Mouse (Mus musculus) liver, adult 2 months (tissue): ENCODE measurements at regions not wholly inside any gene's neighbourhood (a gene's known extent, or its start where the extent isn't known, plus 50 kb on each side); places are given as distances from the start of the nearest gene placed in this dataset.

Experiments
- DNase-seq: peaks from one replicate; pipeline ENCODE4 v3.0.0-alpha.2; 2011; ENCODE audit warnings: low read depth, low spot score; ENCODE audit errors: extremely low read depth
- H3K27ac ChIP-seq: fragments of 200-500 bp; replicated peaks from 2 replicates; pipeline ENCODE4 v1.5.1; 2012; ENCODE audit warnings: low read depth, mild to moderate bottlenecking, control low read depth, inconsistent platforms, low read length; ENCODE audit not compliant: insufficient read depth
- H3K27me3 ChIP-seq: fragments of 200-500 bp; 2 replicates; pipeline ENCODE4 v1.6.1; 2012; ENCODE audit warnings: mild to moderate bottlenecking, moderate library complexity, low read length, inconsistent platforms; ENCODE audit not compliant: control insufficient read depth, insufficient read depth
- H3K36me3 ChIP-seq: fragments of 200-500 bp; 2 replicates; pipeline ENCODE4 v1.6.1; 2012; ENCODE audit warnings: low read length, inconsistent platforms; ENCODE audit not compliant: control insufficient read depth, insufficient read depth
- H3K4me1 ChIP-seq: fragments of 200-500 bp; 2 replicates; pipeline ENCODE4 v1.6.1; 2011; ENCODE audit warnings: low read length; ENCODE audit not compliant: control insufficient read depth, insufficient read depth
- H3K4me3 ChIP-seq: fragments of 200-500 bp; 2 replicates; pipeline ENCODE4 v1.5.1; 2011; ENCODE audit warnings: low read depth, mild to moderate bottlenecking, control low read depth, low read length, moderate library complexity; ENCODE audit not compliant: insufficient read depth
- H3K79me2 ChIP-seq: fragments of 200-500 bp; 2 replicates; pipeline ENCODE4 v1.6.1; 2012; ENCODE audit warnings: inconsistent platforms, mild to moderate bottlenecking, low read length, moderate library complexity; ENCODE audit not compliant: control insufficient read depth, insufficient read depth
- H3K9ac ChIP-seq: fragments of 200-500 bp; 2 replicates; pipeline ENCODE4 v1.6.1; 2012; ENCODE audit warnings: low read depth, mild to moderate bottlenecking, control low read depth, inconsistent platforms, low read length
- CTCF ChIP-seq: fragments of 200-500 bp; IDR thresholded peaks from 2 replicates; pipeline ENCODE4 v1.5.1; 2011; ENCODE audit warnings: low read depth, low read length, control low read depth
- POLR2A ChIP-seq: fragments of 200-500 bp; IDR thresholded peaks from 2 replicates; pipeline ENCODE4 v1.6.1; 2011; ENCODE audit warnings: low read length, control low read depth; ENCODE audit not compliant: insufficient read depth; ENCODE audit errors: extremely low read depth
- WGBS: fragments of 180-500 bp; shearing (Covaris S2); methylation state at CpG from one replicate; pipeline ENCODE4 v1.1.7; 2018; 5-methylcytosine and 5-hydroxymethylcytosine counted together

DNA sequence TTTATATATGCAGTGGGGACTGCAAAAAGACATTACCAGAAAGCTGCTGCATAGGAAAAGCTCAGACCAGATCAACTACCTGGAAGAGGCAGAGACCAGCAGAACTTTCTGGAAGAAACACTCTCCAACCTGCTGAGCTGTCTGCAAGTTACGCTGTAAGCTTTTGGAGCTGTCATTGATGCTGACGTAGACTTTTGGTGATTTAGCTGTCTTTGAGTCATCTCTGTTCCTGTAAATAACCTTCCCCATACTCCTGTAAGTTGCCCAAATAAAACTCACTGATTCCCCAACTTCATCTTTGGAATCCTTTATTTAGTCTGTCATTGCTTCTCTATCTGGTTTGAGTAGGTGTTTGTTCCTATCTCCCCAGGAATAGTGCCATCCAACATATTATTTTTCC is 218.5 kb upstream of the Gbe1 start:
- H3K79me2 ChIP-seq: no peaks in the 10 kb centered on the region
- no peak overlapping the region for H3K27ac ChIP-seq
- 89% methylated on average over 2 of the region's 2 CpGs for WGBS
- H3K9ac ChIP-seq: no peak overlapping the region
- H3K36me3 ChIP-seq: no peaks in the 10 kb centered on the region
- no peak overlapping the region for H3K4me3 ChIP-seq
- H3K27me3 ChIP-seq: no peaks in the 10 kb centered on the region
- TF ChIP-seq POLR2A: no peak
- no peak for TF ChIP-seq CTCF
- H3K4me1 ChIP-seq: no peaks in the 10 kb centered on the region
- DNase-seq: no peak

DNA sequence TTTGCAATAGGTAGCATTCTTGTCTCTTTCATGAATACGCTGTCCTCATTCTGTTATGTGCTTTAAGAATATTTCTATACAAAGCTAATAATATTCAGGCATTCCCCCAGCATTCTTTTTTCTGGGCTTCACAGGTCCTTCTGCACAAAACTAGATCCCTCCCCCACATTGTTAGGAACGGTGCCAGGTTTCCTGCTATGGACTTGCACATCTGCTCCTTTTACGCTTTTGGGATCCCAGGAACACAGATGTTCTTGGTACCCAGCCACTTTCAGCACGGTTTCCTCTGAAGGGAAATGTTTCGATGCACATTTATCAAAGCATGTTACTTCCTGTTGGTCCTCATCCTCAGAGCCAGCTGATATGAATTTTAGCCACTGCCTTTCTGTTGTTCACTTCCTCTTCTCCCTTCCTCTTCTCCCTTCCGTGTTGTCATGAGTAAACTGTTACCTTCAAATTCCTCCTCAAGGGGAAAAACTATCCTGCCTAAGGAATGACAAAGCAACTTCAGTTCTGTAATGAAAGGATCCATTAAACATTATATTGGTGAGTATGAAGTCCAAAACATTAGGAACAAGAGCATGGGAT is 209.9 kb upstream of the Gbe1 start:
- Histone ChIP-seq H3K4me3 (no peak overlapping the region), H3K79me2 (no peaks in the 10 kb centered on the region), H3K9ac (no peak overlapping the region), H3K27me3 (no peaks in the 10 kb centered on the region), H3K4me1 (no peaks in the 10 kb centered on the region), H3K36me3 (no peaks in the 10 kb centered on the region), H3K27ac (no peak overlapping the region)
- 61% methylated on average over 6 of the region's 6 CpGs for WGBS
- no peak for DNase-seq
- TF ChIP-seq CTCF (no peak), POLR2A (no peak)

DNA sequence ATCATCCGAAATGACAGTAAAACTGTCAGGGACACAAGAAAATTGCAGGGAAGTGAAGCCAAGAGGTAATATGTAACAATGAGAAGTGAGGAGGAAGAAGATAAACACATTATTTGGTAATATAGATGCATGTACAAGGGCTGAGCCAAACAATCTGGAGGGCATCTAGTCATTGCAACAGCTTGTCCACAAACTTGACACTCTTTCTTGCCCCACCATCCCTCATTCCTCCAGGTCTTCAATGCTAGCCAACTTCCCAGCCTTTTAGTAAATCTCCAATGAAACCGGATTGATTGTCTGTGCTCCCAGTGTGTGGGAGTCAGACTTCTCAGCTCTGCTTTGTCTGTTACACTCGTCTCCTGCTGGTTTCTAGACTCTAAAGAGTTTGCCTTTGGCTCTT is 172.3 kb upstream of the Gbe1 start:
- Histone ChIP-seq H3K9ac (no peak overlapping the region), H3K27ac (no peak overlapping the region), H3K27me3 (no peaks in the 10 kb centered on the region), H3K36me3 (no peaks in the 10 kb centered on the region), H3K79me2 (no peaks in the 10 kb centered on the region), H3K4me3 (no peak overlapping the region), H3K4me1 (no peaks in the 10 kb centered on the region)
- WGBS: 71% methylated on average over 3 of the region's 3 CpGs
- DNase-seq: no peak
- TF ChIP-seq CTCF (no peak), POLR2A (no peak)

DNA sequence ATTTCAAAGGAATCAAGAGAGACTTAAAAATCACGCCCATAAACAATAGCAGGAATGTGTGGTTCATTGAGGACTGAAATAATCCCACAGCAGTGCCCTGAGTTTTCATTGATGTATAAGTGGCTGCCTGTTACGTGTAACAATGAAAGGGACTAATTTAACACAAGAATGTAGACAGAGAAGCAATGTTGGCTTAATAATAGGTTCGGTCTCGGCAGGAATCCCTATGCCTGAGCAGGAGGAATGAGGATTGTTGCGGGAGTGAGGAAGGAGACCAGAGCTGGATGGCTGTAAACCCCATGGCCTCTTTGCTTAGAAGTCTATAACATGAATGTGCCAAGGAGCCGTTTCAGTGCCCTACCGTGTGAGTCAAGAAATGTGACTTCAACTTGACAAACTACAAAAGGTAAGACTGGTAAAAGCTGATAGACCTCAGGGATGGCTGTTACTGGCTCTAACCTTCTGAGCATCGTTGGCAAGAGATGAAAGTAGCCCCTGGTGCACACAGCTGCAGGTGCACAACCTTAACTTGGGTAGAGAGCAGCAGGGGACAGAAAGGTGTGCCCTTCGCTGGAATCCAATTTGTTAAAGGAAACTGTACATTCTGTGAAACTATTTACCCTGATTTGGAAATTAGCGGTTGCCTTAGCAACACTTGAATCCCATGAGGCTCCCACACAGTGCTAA is 165.9 kb upstream of the Gbe1 start:
- no peak for DNase-seq
- no peak for TF ChIP-seq CTCF
- TF ChIP-seq POLR2A: no peak
- Histone ChIP-seq H3K36me3 (no peaks in the 10 kb centered on the region), H3K79me2 (no peaks in the 10 kb centered on the region), H3K27me3 (no peaks in the 10 kb centered on the region), H3K27ac (no peak overlapping the region), H3K9ac (no peak overlapping the region), H3K4me3 (no peak overlapping the region), H3K4me1 (no peaks in the 10 kb centered on the region)
- WGBS: 81% methylated on average over 10 of the region's 10 CpGs

DNA sequence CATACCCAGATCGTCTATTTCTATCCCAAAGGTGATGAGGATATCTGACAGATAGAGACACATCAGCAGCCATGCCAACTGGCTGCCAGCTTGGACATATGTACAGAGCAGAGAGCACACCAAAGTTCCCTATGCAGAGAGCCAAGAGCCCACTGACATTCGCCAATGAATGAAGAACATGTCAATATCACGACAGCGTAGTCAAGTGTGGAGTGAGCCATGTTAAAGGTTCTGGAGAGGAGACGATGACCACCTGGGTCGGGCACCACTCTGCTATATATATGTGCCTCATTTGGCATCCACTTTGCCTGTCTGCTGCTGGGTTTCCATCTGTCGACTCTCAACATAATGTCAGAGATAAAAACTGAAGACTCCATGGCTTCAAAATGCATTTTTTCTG is 159.2 kb upstream of the Gbe1 start:
- no peaks in the 10 kb centered on the region for H3K4me1 ChIP-seq
- no peak for TF ChIP-seq CTCF
- no peak for TF ChIP-seq POLR2A
- no peak overlapping the region for H3K9ac ChIP-seq
- 83% methylated on average over 7 of the region's 7 CpGs for WGBS
- H3K4me3 ChIP-seq: no peak overlapping the region
- no peaks in the 10 kb centered on the region for H3K36me3 ChIP-seq
- no peak for DNase-seq
- no peaks in the 10 kb centered on the region for H3K79me2 ChIP-seq
- H3K27me3 ChIP-seq: no peaks in the 10 kb centered on the region
- no peak overlapping the region for H3K27ac ChIP-seq

DNA sequence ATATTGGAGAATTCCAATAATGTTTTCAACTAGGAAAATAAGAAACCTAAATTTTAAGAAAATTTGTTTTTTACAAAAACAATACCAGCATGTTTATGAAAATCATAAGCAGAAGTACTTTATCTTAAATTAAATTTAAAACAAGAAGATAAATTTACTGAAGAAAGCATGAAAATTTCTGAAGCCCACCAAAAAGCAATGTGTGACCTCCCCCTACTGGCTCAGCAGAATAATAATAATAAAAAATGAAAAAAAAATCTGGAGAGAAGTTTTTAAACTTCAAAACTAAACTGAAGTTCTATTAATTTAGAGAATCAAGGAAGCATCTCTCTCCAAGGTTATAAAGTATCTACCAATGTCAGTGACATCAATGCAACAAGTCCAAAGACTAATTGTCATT is 153.2 kb upstream of the Gbe1 start:
- no peaks in the 10 kb centered on the region for H3K4me1 ChIP-seq
- no peak for TF ChIP-seq CTCF
- no peak for TF ChIP-seq POLR2A
- no peak for DNase-seq
- no peak overlapping the region for H3K27ac ChIP-seq
- H3K36me3 ChIP-seq: no peaks in the 10 kb centered on the region
- H3K9ac ChIP-seq: no peak overlapping the region
- H3K79me2 ChIP-seq: no peaks in the 10 kb centered on the region
- no peaks in the 10 kb centered on the region for H3K27me3 ChIP-seq
- H3K4me3 ChIP-seq: no peak overlapping the region
